Mouse (Mus musculus): Measurements from ENCODE around the gene Gmip.

- TF ChIP-seq GATA1 (IDR thresholded peaks at IDR 0.05; ENCODE audit: low read length) (no peak), TAL1 (IDR thresholded peaks at IDR 0.05; ENCODE audit: low read length) (no peak)
These were observed 14.8 kb upstream of the Gmip start for GRCm38 (mm10) chr8:69793666-69794065.

Measured in erythroblast, embryonic 14.5 days (primary cell).